Mouse (Mus musculus): ENCODE measurements at regions not wholly inside any gene's neighbourhood (a gene's known extent, or its start where the extent isn't known, plus 50 kb on each side); places are given as distances from the start of the nearest gene placed in this dataset.

GRCm38 (mm10) chr9:61862071-61862480 lies 52.3 kb downstream of the Rplp1 start:
- peak; percentile 45 to 53 for DNase-seq (ENCODE audit: low spot score in 2 of 2)

- peak in 1 of 2 experiments; percentile 33 for DNase-seq (ENCODE audit: low spot score in 2 of 2)
Measured at GRCm38 (mm10) chr9:61860147-61860546, 54.2 kb downstream of the Rplp1 start.

- no peak for DNase-seq (ENCODE audit: low spot score in 2 of 2)
Measured at GRCm38 (mm10) chr9:61859438-61859837, 54.9 kb downstream of the Rplp1 start.

GRCm38 (mm10) chr9:61857817-61858216 lies 56.5 kb downstream of the Rplp1 start:
- DNase-seq (ENCODE audit: low spot score in 2 of 2), result no peak

GRCm38 (mm10) chr9:61856686-61857085 lies 57.7 kb downstream of the Rplp1 start:
- DNase-seq (ENCODE audit: low spot score in 2 of 2), result no peak

- no peak for DNase-seq (ENCODE audit: low spot score in 2 of 2)
Measured at GRCm38 (mm10) chr9:61855686-61856085, 58.7 kb downstream of the Rplp1 start.

- DNase-seq (ENCODE audit: low spot score in 2 of 2), result no peak
Measured at GRCm38 (mm10) chr9:61853841-61854240, 60.5 kb downstream of the Rplp1 start.

- no peak for DNase-seq (ENCODE audit: low spot score in 2 of 2)
Measured at GRCm38 (mm10) chr9:61851331-61851730, 63.0 kb downstream of the Rplp1 start.

- DNase-seq (ENCODE audit: low spot score in 2 of 2), result no peak
Measured at GRCm38 (mm10) chr9:61848401-61848800, 65.9 kb downstream of the Rplp1 start.

- no peak for DNase-seq (ENCODE audit: low spot score in 2 of 2)
Measured at GRCm38 (mm10) chr9:61847496-61847895, 66.8 kb downstream of the Rplp1 start.

- no peak for DNase-seq (ENCODE audit: low spot score in 2 of 2)
Measured at GRCm38 (mm10) chr9:61844645-61845044, 69.7 kb downstream of the Rplp1 start.

- DNase-seq (ENCODE audit: low spot score in 2 of 2), result no peak
Measured at GRCm38 (mm10) chr9:61844141-61844540, 70.2 kb downstream of the Rplp1 start.

GRCm38 (mm10) chr9:61843513-61843912 lies 70.8 kb downstream of the Rplp1 start:
- no peak for DNase-seq (ENCODE audit: low spot score in 2 of 2)

- DNase-seq (ENCODE audit: low spot score in 2 of 2), result no peak
Measured at GRCm38 (mm10) chr9:61842384-61842783, 72.0 kb downstream of the Rplp1 start.

- DNase-seq (ENCODE audit: low spot score in 2 of 2), result no peak
Measured at GRCm38 (mm10) chr9:61841222-61841621, 73.1 kb downstream of the Rplp1 start.

- DNase-seq (ENCODE audit: low spot score in 2 of 2), result no peak
Measured at GRCm38 (mm10) chr9:61840353-61840752, 74.0 kb downstream of the Rplp1 start.

- DNase-seq (ENCODE audit: low spot score in 2 of 2), result no peak
Measured at GRCm38 (mm10) chr9:61833226-61833625, 81.1 kb downstream of the Rplp1 start.

GRCm38 (mm10) chr9:61830236-61830635 lies 84.1 kb downstream of the Rplp1 start:
- DNase-seq (ENCODE audit: low spot score in 2 of 2), result peak; percentile 73 to 85

GRCm38 (mm10) chr9:61829736-61830135 lies 84.6 kb downstream of the Rplp1 start:
- DNase-seq (ENCODE audit: low spot score in 2 of 2), result no peak

GRCm38 (mm10) chr9:61829301-61829700 lies 85.0 kb downstream of the Rplp1 start:
- no peak for DNase-seq (ENCODE audit: low spot score in 2 of 2)

GRCm38 (mm10) chr9:61827721-61828120 lies 86.6 kb downstream of the Rplp1 start:
- no peak for DNase-seq (ENCODE audit: low spot score in 2 of 2)

- DNase-seq (ENCODE audit: low spot score in 2 of 2), result no peak
Measured at GRCm38 (mm10) chr9:61827014-61827413, 87.3 kb downstream of the Rplp1 start.

- DNase-seq (ENCODE audit: low spot score in 2 of 2), result no peak
Measured at GRCm38 (mm10) chr9:61826415-61826814, 87.9 kb downstream of the Rplp1 start.

GRCm38 (mm10) chr9:61825804-61826203 lies 88.5 kb downstream of the Rplp1 start:
- no peak for DNase-seq (ENCODE audit: low spot score in 2 of 2)
